Mouse (Mus musculus): Measurements from ENCODE around the gene Snx21. TPM values are rescaled to one million over a fixed set of nuclear protein-coding genes. Genes with fewer than 3 reads are reported as not detected.

The Snx21 gene
- polyA plus RNA-seq, 1 experiment from 2014 or later, result 19.9 TPM

- Histone ChIP-seq H3K4me1 (replicated peaks; ENCODE audit: insufficient read depth, low read length) (0 out of 2 replicates have a peak, but pooled peaks cover 9% of the 10 kb centered on the region), H3K9ac (ENCODE audit: low read depth, low read length) (no peak overlapping the region), H3K9me3 (replicated peaks; ENCODE audit: low read length) (no peaks in the 10 kb centered on the region), H3K4me3 (replicated peaks; ENCODE audit: low read depth, low read length) (no peak overlapping the region), H3K27ac (peak overlapping the region; percentile 26; the same call in 1 of the 2 replicates), H3K36me3 (ENCODE audit: insufficient read depth, low read length) (peaks cover 33% of the 10 kb centered on the region), H3K27me3 (ENCODE audit: insufficient read depth, low read length) (no peaks in the 10 kb centered on the region), H3K4me2 (ENCODE audit: low read length) (no peak overlapping the region)
- 86% methylated on average over 15 of the region's 15 CpGs for WGBS
- TF ChIP-seq CTCF (IDR thresholded peaks at IDR 0.05; ENCODE audit: low read depth), result no peak
- ATAC-seq (replicated peaks; ENCODE audit: low FRiP score, low read depth), result no peak
- no peak for DNase-seq (ENCODE audit: low spot score)
Observed at GRCm38 (mm10) chr2:164767812-164768540, 17.6 kb upstream of the Snx21 start.

GRCm38 (mm10) chr2:164769258-164770037 lies 16.2 kb upstream of the Snx21 start, which contains the start of gene Ube2c:
Ube2c (plus strand) TSS chr2:164769898.
- H3K36me3 ChIP-seq (ENCODE audit: insufficient read depth, low read length), result peaks cover 25% of the 10 kb centered on the region
- ATAC-seq (replicated peaks; ENCODE audit: low FRiP score, low read depth) (peak; percentile 99), DNase-seq (ENCODE audit: low spot score) (peak; percentile 100)
- H3K9ac ChIP-seq (ENCODE audit: low read depth, low read length), result peak within 1 kb of the TSS; percentile 65
- H3K27ac ChIP-seq, result no peak within 1 kb of the TSS
- H3K9me3 ChIP-seq (replicated peaks; ENCODE audit: low read length), result no peaks in the 10 kb centered on the region
- peak; percentile 52 for TF ChIP-seq CTCF (IDR thresholded peaks at IDR 0.05; ENCODE audit: low read depth)
- WGBS, result 3% methylated on average over 53 of the region's 53 CpGs
- H3K4me1 ChIP-seq (replicated peaks; ENCODE audit: insufficient read depth, low read length), result 0 out of 2 replicates have a peak, but pooled peaks cover 9% of the 10 kb centered on the region
- peak within 1 kb of the TSS; percentile 81 for H3K4me3 ChIP-seq (replicated peaks; ENCODE audit: low read depth, low read length)
- H3K4me2 ChIP-seq (ENCODE audit: low read length), result peak within 1 kb of the TSS; percentile 90
- H3K27me3 ChIP-seq (ENCODE audit: insufficient read depth, low read length), result no peaks in the 10 kb centered on the region

GRCm38 (mm10) chr2:164770279-164770678 lies 15.3 kb upstream of the Snx21 start:
- no peak overlapping the region for H3K27ac ChIP-seq
- WGBS, result 2% methylated on average over 15 of the region's 15 CpGs
- H3K27me3 ChIP-seq (ENCODE audit: insufficient read depth, low read length), result no peaks in the 10 kb centered on the region
- H3K9ac ChIP-seq (ENCODE audit: low read depth, low read length), result peak overlapping the region; percentile 65
- H3K4me1 ChIP-seq (replicated peaks; ENCODE audit: insufficient read depth, low read length), result 0 out of 2 replicates have a peak, but pooled peaks cover 9% of the 10 kb centered on the region
- TF ChIP-seq CTCF (IDR thresholded peaks at IDR 0.05; ENCODE audit: low read depth), result no peak
- H3K4me2 ChIP-seq (ENCODE audit: low read length), result peak overlapping the region; percentile 90
- H3K9me3 ChIP-seq (replicated peaks; ENCODE audit: low read length), result no peaks in the 10 kb centered on the region
- peaks cover 20% of the 10 kb centered on the region for H3K36me3 ChIP-seq (ENCODE audit: insufficient read depth, low read length)
- ATAC-seq (replicated peaks; ENCODE audit: low FRiP score, low read depth) (no peak), DNase-seq (ENCODE audit: low spot score) (no peak)
- H3K4me3 ChIP-seq (replicated peaks; ENCODE audit: low read depth, low read length), result peak overlapping the region; percentile 81

GRCm38 (mm10) chr2:164771123-164771522 lies 14.5 kb upstream of the Snx21 start:
- Histone ChIP-seq H3K4me3 (replicated peaks; ENCODE audit: low read depth, low read length) (peak overlapping the region; percentile 81), H3K27me3 (ENCODE audit: insufficient read depth, low read length) (no peaks in the 10 kb centered on the region), H3K9me3 (replicated peaks; ENCODE audit: low read length) (no peaks in the 10 kb centered on the region), H3K27ac (no peak overlapping the region), H3K4me1 (replicated peaks; ENCODE audit: insufficient read depth, low read length) (0 out of 2 replicates have a peak, but pooled peaks cover 9% of the 10 kb centered on the region), H3K9ac (ENCODE audit: low read depth, low read length) (no peak overlapping the region), H3K4me2 (ENCODE audit: low read length) (peak overlapping the region; percentile 90), H3K36me3 (ENCODE audit: insufficient read depth, low read length) (peaks cover 12% of the 10 kb centered on the region; the same call in 1 of the 2 replicates)
- DNase-seq (ENCODE audit: low spot score), result no peak
- WGBS, result 59% methylated on average over 8 of the region's 8 CpGs
- TF ChIP-seq CTCF (IDR thresholded peaks at IDR 0.05; ENCODE audit: low read depth), result no peak
- ATAC-seq (replicated peaks; ENCODE audit: low FRiP score, low read depth), result no peak

GRCm38 (mm10) chr2:164773229-164773988 lies 12.2 kb upstream of the Snx21 start:
- Histone ChIP-seq H3K27ac (no peak overlapping the region), H3K4me3 (replicated peaks; ENCODE audit: low read depth, low read length) (no peak overlapping the region), H3K4me2 (ENCODE audit: low read length) (no peak overlapping the region), H3K36me3 (ENCODE audit: insufficient read depth, low read length) (no peaks in the 10 kb centered on the region), H3K27me3 (ENCODE audit: insufficient read depth, low read length) (no peaks in the 10 kb centered on the region), H3K4me1 (replicated peaks; ENCODE audit: insufficient read depth, low read length) (0 out of 2 replicates have a peak, but pooled peaks cover 9% of the 10 kb centered on the region), H3K9me3 (replicated peaks; ENCODE audit: low read length) (no peaks in the 10 kb centered on the region), H3K9ac (ENCODE audit: low read depth, low read length) (no peak overlapping the region)
- 81% methylated on average over 14 of the region's 14 CpGs for WGBS
- DNase-seq (ENCODE audit: low spot score), result no peak
- no peak for TF ChIP-seq CTCF (IDR thresholded peaks at IDR 0.05; ENCODE audit: low read depth)
- no peak for ATAC-seq (replicated peaks; ENCODE audit: low FRiP score, low read depth)

- no peak overlapping the region for H3K27ac ChIP-seq
Observed at GRCm38 (mm10) chr2:164773989-164774364, 11.6 kb upstream of the Snx21 start.

More at GRCm38 (mm10) chr2:164773989-164774364, 11.6 kb upstream of the Snx21 start:
- H3K9ac ChIP-seq (ENCODE audit: low read depth, low read length), result no peak overlapping the region
- 0 out of 2 replicates have a peak, but pooled peaks cover 9% of the 10 kb centered on the region for H3K4me1 ChIP-seq (replicated peaks; ENCODE audit: insufficient read depth, low read length)
- H3K4me2 ChIP-seq (ENCODE audit: low read length), result no peak overlapping the region
- no peak for DNase-seq (ENCODE audit: low spot score)
- no peak overlapping the region for H3K4me3 ChIP-seq (replicated peaks; ENCODE audit: low read depth, low read length)
- no peaks in the 10 kb centered on the region for H3K27me3 ChIP-seq (ENCODE audit: insufficient read depth, low read length)
- TF ChIP-seq CTCF (IDR thresholded peaks at IDR 0.05; ENCODE audit: low read depth), result no peak
- WGBS, result 73% methylated on average over 5 of the region's 5 CpGs
- no peaks in the 10 kb centered on the region for H3K36me3 ChIP-seq (ENCODE audit: insufficient read depth, low read length)
- no peaks in the 10 kb centered on the region for H3K9me3 ChIP-seq (replicated peaks; ENCODE audit: low read length)
- no peak for ATAC-seq (replicated peaks; ENCODE audit: low FRiP score, low read depth)
